Mouse (Mus musculus): ENCODE measurements around the gene Cdkl4.
"Not testable (repeated sequence)": the region's sequence is repeated elsewhere in the genome, so short reads cannot be mapped to it uniquely, and the experiment has no call there.

DNA sequence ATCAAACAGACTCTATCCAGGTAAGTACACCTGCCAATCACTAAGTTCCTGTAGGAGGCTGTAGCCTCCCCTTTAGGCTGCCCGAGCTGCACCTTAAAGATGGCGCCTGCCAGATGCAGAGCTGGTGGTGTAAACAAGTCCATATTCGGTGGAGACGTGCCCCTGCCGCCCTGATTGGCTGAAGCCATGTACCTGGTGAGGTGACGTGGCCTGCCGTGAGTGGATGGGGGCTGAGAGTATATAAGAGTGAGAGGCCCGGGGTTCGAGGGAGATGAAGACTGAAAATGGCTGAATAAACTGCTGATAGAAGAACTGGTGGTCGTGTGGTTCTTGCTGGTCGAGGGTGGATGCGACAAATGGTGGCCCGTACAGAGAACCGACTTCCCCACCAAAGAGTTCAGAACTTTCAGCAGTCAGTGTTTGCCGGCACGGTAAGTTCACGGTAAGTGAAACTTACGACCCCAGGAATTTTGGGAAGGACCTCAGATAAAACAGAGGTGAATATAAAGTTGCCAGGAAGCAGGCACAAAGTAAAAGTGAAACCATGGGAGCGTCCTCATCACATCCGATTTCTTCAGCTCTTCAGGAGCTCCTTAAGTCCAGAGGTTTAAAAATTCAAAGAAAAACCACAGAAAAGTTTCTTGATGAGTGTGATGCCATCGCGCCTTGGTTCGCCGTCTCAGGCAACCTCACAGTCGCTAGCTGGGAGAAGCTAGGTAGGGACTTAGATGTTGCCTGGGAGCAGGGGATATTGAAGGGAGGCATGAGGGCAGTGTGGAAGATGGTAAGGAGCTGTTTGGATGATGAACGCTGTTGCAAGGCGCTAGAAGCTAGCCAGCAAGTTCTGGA, 13.6 kb downstream of the Cdkl4 start:
- not testable (repeated sequence) for TF ChIP-seq POLR2A (IDR thresholded peaks at IDR 0.05; ENCODE audit: control insufficient read depth, low read depth, low read length); CTCF (IDR thresholded peaks at IDR 0.05; ENCODE audit: control insufficient read depth, insufficient read depth, insufficient replicate concordance, low read depth, low read length)

All from testis, adult 2 months (tissue).